Mouse (Mus musculus): Measurements from ENCODE around the gene Cpxcr1.

Cpxcr1 gene

DNA sequence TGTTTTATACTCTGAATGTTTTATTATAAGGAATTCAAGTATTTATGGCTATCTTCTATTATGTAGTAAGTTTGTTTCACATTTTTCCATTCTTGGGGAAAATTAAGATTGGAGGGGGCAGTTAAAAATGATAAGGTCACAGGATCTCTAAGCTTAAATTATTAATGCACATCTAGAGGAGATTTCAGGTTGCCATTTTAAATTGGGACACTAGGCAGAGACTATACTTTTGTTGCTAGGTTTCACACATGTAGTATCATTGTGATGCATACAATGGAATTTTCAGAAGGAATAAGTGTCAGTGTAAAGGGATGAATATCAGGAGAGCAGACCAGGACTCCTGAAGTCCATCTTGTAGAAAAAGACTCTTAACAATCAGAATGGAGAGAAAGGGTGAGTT is at the start of gene Cpxcr1:
Gene Cpxcr1 (plus strand): TSS at position 301 of the 400 bp plus-strand sequence.
- DNase-seq (ENCODE audit: low spot score): no peak
